Mouse (Mus musculus): ENCODE measurements around the gene Pcp4l1. TPM values are rescaled to one million over a fixed set of nuclear protein-coding genes. Genes with fewer than 3 reads are reported as not detected.
"Not testable (repeated sequence)": the region's sequence is repeated elsewhere in the genome, so short reads cannot be mapped to it uniquely, and the experiment has no call there.

Gene Pcp4l1
- 9.7 and 10.2 TPM in 2 replicates for polyA plus RNA-seq (2014; fragmentation: Nextera tagmentation; extraction: Ambion mirVana)

DNA sequence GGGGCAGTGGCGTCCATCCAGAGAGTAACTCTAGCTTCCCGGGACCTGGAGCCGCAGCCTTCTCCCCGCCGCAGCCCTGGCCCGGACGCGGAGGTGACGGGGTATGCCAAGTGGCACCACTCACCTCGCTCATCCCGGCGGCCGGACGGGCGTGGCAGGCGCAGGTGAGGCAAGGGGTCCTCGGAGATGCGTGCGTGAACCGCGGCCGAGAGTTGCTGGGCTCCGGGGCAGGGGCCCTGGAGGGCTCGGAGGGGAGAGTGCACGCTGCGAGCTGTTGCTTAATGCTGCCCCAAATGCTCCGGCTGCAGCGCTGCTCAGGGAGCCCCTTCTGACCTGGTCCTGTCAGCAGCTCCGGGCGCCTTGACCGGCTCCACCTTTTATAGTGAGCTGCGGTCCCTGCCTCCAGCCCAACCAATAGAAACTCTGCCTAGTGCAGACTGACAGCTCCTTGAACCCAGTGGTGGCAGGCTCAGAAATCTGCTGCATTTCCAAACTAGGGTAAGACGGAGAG lies at the start of gene Pcp4l1:
Gene Pcp4l1 (minus strand): TSS at position 382 of the 511 bp plus-strand sequence.
- WGBS, result under 1% methylated on average over 33 of the region's 33 CpGs
- no peaks in the 10 kb centered on the region for H3K36me3 ChIP-seq (ENCODE audit: control insufficient read depth, insufficient read depth, low read length)
- H3K27ac ChIP-seq (ENCODE audit: low read depth, low read length), result no peak within 1 kb of the TSS
- H3K9me3 ChIP-seq (replicated peaks; ENCODE audit: control insufficient read depth, low read length), result no peaks in the 10 kb centered on the region
- DNase-seq (ENCODE audit: low spot score) (peak; percentile 73), ATAC-seq (peak; percentile 87)
- H3K4me2 ChIP-seq (ENCODE audit: low read length), result peak within 1 kb of the TSS; percentile 96
- 0 out of 2 replicates have a peak, but pooled peaks cover 3% of the 10 kb centered on the region for H3K4me1 ChIP-seq (ENCODE audit: control insufficient read depth, insufficient read depth, low read length)
- H3K27me3 ChIP-seq (replicated peaks; ENCODE audit: control insufficient read depth, insufficient read depth, low read length), result peaks cover 34% of the 10 kb centered on the region
- H3K4me3 ChIP-seq (ENCODE audit: low read depth, low read length), result peak within 1 kb of the TSS; percentile 43
- peak within 1 kb of the TSS; percentile 67 for H3K9ac ChIP-seq (ENCODE audit: low read length)

DNA sequence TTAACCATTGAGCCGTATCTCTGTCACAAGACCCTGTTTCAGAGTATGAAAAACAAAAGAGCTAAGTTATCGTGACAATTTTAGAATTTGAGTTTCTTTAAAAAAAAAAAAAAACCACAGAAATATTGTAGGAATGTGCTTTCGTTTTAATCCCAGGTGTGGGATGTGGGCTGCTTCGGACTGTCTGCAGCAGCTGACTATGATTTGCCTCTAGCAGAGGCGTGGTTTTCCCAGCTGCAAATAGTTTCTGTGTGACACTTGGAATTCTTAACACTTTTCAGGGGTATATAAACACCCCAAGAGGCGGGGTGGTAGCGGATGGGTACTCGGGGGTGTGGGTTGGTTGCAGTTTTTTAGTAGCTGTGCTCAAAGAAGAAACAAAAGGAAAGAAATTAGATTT lies 49.3 kb upstream of the Pcp4l1 start:
- peaks cover 38% of the 10 kb centered on the region for H3K36me3 ChIP-seq (ENCODE audit: control insufficient read depth, insufficient read depth, low read length)
- no peak for ATAC-seq
- H3K4me3 ChIP-seq (ENCODE audit: low read depth, low read length), result no peak overlapping the region
- H3K27ac ChIP-seq (ENCODE audit: low read depth, low read length), result no peak overlapping the region
- H3K9me3 ChIP-seq (replicated peaks; ENCODE audit: control insufficient read depth, low read length), result no peaks in the 10 kb centered on the region
- H3K4me1 ChIP-seq (ENCODE audit: control insufficient read depth, insufficient read depth, low read length), result peaks cover 16% of the 10 kb centered on the region
- no peak overlapping the region for H3K9ac ChIP-seq (ENCODE audit: low read length)
- 93% methylated on average over 8 of the region's 8 CpGs for WGBS
- no peak for DNase-seq (ENCODE audit: low spot score)
- no peaks in the 10 kb centered on the region for H3K27me3 ChIP-seq (replicated peaks; ENCODE audit: control insufficient read depth, insufficient read depth, low read length)
- H3K4me2 ChIP-seq (ENCODE audit: low read length), result no peak overlapping the region

DNA sequence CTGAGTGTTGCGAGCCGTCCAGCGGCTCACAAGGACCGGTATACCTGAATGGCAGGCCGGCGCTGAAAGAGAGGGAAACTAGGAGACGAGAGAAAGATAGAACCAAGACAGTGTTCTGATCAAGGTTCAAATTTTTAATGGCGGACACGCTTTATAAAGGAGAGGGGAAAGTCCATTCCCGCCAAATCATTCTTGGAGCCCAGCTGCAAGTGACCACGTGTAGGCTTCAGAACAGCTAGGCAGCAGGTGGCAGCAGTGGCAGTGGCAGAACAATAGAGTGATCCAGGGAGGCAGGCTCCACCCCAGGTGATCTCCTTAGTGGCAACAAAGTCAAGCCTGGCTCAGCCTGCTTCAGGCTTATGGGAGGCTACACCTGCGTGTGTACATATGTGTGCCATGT lies 45.9 kb upstream of the Pcp4l1 start:
- H3K27ac ChIP-seq (ENCODE audit: low read depth, low read length); H3K4me2 ChIP-seq (ENCODE audit: low read length); H3K4me3 ChIP-seq (ENCODE audit: low read depth, low read length); H3K4me1 ChIP-seq (ENCODE audit: control insufficient read depth, insufficient read depth, low read length); H3K9me3 ChIP-seq (replicated peaks; ENCODE audit: control insufficient read depth, low read length); H3K27me3 ChIP-seq (replicated peaks; ENCODE audit: control insufficient read depth, insufficient read depth, low read length); H3K9ac ChIP-seq (ENCODE audit: low read length); DNase-seq (ENCODE audit: low spot score); ATAC-seq: not testable (repeated sequence)
- peaks cover 71% of the 10 kb centered on the region for H3K36me3 ChIP-seq (ENCODE audit: control insufficient read depth, insufficient read depth, low read length)
- 83% methylated on average over 12 of the region's 12 CpGs for WGBS

DNA sequence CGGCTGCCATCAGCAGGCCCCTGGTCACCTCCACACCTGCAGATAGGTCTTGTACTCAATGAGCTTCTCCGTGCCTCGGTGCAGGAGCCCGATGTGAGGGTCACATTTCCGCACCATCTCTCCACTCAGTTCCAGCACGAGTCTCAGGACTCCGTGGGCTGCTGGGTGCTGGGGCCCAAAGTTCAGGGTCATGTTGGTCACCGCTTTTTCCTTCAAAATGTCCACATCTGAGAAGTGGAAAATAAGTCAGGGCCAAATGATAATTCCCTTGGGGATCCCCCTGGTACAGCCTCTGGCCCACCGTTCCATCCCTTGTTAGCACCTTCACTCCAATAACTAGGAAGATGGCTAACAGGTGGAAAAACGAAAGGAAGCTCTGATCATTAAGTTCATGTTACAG lies 44.8 kb upstream of the Pcp4l1 start:
- Histone ChIP-seq H3K36me3 (ENCODE audit: control insufficient read depth, insufficient read depth, low read length) (peaks cover 80% of the 10 kb centered on the region), H3K4me2 (ENCODE audit: low read length) (no peak overlapping the region), H3K9ac (ENCODE audit: low read length) (no peak overlapping the region), H3K4me1 (ENCODE audit: control insufficient read depth, insufficient read depth, low read length) (peaks cover under 1% of the 10 kb centered on the region; the same call in 1 of the 2 replicates), H3K9me3 (replicated peaks; ENCODE audit: control insufficient read depth, low read length) (no peaks in the 10 kb centered on the region), H3K27ac (ENCODE audit: low read depth, low read length) (no peak overlapping the region), H3K27me3 (replicated peaks; ENCODE audit: control insufficient read depth, insufficient read depth, low read length) (no peaks in the 10 kb centered on the region), H3K4me3 (ENCODE audit: low read depth, low read length) (no peak overlapping the region)
- ATAC-seq (no peak), DNase-seq (ENCODE audit: low spot score) (no peak)
- WGBS, result 93% methylated on average over 10 of the region's 10 CpGs

DNA sequence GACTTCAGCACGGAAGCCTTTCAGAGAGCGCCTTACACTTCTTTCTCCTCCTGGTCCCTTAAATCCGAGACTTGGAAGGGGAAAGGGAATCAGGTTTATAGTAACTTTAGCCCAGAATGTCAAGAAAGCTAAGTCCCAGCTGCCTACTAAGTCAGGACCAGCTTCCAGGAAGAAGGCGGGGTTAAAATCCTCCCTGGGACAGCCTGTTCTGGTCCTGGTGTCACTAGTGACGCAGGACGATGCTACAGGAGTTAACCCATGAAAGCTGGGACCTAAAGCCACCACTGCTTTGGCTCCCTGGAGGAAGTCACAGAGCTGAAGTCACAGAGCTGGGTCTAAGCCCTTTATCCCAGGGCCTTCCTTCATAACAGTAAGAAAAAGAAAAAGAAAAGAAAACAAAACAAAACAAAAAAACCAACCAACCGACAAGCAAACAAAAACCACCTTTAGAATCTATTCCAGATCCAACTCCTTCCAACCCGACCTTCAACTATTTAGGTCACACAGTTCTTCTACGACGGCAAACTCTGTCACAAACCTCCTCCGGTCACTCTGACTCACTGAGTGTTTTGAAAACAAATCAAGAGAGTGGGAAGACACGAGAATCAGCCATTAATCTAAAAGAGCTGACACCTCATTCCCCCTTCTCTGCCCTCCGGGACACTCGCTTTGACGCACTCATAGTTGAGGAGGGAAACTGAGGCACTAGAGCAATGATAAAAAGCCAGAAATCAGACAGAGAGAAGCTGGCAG lies 44.1 kb upstream of the Pcp4l1 start:
- Histone ChIP-seq H3K27ac (ENCODE audit: low read depth, low read length) (no peak overlapping the region), H3K4me1 (ENCODE audit: control insufficient read depth, insufficient read depth, low read length) (no peaks in the 10 kb centered on the region), H3K27me3 (replicated peaks; ENCODE audit: control insufficient read depth, insufficient read depth, low read length) (no peaks in the 10 kb centered on the region), H3K9ac (ENCODE audit: low read length) (no peak overlapping the region), H3K36me3 (ENCODE audit: control insufficient read depth, insufficient read depth, low read length) (peaks cover 86% of the 10 kb centered on the region), H3K9me3 (replicated peaks; ENCODE audit: control insufficient read depth, low read length) (no peaks in the 10 kb centered on the region), H3K4me2 (ENCODE audit: low read length) (no peak overlapping the region), H3K4me3 (ENCODE audit: low read depth, low read length) (no peak overlapping the region)
- DNase-seq (ENCODE audit: low spot score) (no peak), ATAC-seq (no peak)
- WGBS, result 84% methylated on average over 15 of the region's 15 CpGs

DNA sequence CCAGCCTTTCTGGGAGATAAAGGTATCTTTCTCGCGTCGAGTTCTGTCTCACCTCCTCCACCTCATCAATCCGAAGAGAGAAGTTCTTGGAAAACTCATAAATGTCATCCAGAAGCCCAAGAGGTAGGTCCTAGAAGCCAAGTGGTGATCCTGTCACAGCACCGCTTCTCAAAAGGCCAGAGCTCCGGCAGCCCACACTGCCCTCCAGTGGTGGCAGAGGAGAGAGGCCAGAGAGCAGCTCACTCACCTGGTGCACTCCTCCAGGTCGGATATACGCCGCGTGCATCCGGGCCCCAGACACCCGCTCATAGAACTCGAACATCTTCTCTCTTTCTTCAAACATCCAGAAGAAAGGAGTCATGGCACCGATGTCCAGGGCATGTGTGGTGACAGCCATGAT lies 42.4 kb upstream of the Pcp4l1 start:
- no peak overlapping the region for H3K4me2 ChIP-seq (ENCODE audit: low read length)
- DNase-seq (ENCODE audit: low spot score) (peak; percentile 46), ATAC-seq (0 out of 2 replicates have a peak, but pooled peaks have one; percentile 52)
- H3K4me3 ChIP-seq (ENCODE audit: low read depth, low read length), result no peak overlapping the region
- H3K4me1 ChIP-seq (ENCODE audit: control insufficient read depth, insufficient read depth, low read length), result no peaks in the 10 kb centered on the region
- no peaks in the 10 kb centered on the region for H3K9me3 ChIP-seq (replicated peaks; ENCODE audit: control insufficient read depth, low read length)
- no peaks in the 10 kb centered on the region for H3K27me3 ChIP-seq (replicated peaks; ENCODE audit: control insufficient read depth, insufficient read depth, low read length)
- no peak overlapping the region for H3K9ac ChIP-seq (ENCODE audit: low read length)
- H3K36me3 ChIP-seq (ENCODE audit: control insufficient read depth, insufficient read depth, low read length), result peaks cover 95% of the 10 kb centered on the region
- no peak overlapping the region for H3K27ac ChIP-seq (ENCODE audit: low read depth, low read length)
- WGBS, result 77% methylated on average over 14 of the region's 14 CpGs

DNA sequence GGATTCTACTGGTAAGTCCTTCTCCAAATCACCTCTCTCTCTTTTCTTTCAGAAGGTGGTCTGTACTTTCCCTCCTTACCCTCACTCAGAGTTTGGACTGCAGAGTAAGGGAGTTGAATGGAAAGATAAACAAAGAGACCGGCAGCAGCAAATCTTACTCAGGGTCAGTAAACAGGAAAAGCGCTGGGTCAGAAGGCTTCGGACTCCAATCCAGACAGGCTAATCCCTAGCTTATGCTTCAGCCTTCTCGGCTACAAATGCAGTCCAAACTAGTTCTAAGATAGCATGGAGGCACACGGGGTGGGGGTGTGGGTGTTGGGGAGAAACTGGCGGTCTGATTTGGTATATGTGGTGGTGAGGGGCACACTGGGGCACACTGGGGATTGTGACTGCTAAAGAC lies 41.4 kb upstream of the Pcp4l1 start:
- Histone ChIP-seq H3K4me1 (ENCODE audit: control insufficient read depth, insufficient read depth, low read length) (no peaks in the 10 kb centered on the region), H3K4me2 (ENCODE audit: low read length) (no peak overlapping the region), H3K9me3 (replicated peaks; ENCODE audit: control insufficient read depth, low read length) (no peaks in the 10 kb centered on the region), H3K9ac (ENCODE audit: low read length) (no peak overlapping the region), H3K27ac (ENCODE audit: low read depth, low read length) (no peak overlapping the region), H3K27me3 (replicated peaks; ENCODE audit: control insufficient read depth, insufficient read depth, low read length) (no peaks in the 10 kb centered on the region), H3K36me3 (ENCODE audit: control insufficient read depth, insufficient read depth, low read length) (peaks cover 85% of the 10 kb centered on the region), H3K4me3 (ENCODE audit: low read depth, low read length) (no peak overlapping the region)
- ATAC-seq, result no peak
- 87% methylated on average over 6 of the region's 6 CpGs for WGBS
- DNase-seq (ENCODE audit: low spot score), result no peak

DNA sequence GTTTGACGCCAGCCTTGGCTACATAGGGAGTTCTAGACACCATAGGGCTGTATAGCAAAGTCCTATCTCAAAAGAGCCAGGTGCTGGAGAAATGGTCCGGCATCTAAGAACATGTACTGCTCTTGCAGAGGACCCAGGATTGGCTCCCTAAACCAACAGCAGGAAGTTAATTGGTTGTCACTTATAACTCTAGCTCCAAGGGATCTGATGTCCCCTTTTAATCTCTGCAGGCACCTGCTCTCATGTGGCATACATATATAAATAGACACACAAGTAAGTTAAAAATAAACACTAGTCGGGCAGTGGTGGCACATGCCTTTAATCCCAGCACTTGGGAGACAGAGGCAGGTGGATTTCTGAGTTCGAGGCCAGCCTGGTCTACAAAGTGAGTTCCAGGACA lies 39.7 kb upstream of the Pcp4l1 start:
- Histone ChIP-seq H3K27ac (ENCODE audit: low read depth, low read length) (no peak overlapping the region), H3K9me3 (replicated peaks; ENCODE audit: control insufficient read depth, low read length) (no peaks in the 10 kb centered on the region), H3K9ac (ENCODE audit: low read length) (no peak overlapping the region), H3K36me3 (ENCODE audit: control insufficient read depth, insufficient read depth, low read length) (peaks cover 70% of the 10 kb centered on the region), H3K4me3 (ENCODE audit: low read depth, low read length) (no peak overlapping the region), H3K4me2 (ENCODE audit: low read length) (no peak overlapping the region), H3K4me1 (ENCODE audit: control insufficient read depth, insufficient read depth, low read length) (no peaks in the 10 kb centered on the region), H3K27me3 (replicated peaks; ENCODE audit: control insufficient read depth, insufficient read depth, low read length) (no peaks in the 10 kb centered on the region)
- ATAC-seq (no peak), DNase-seq (ENCODE audit: low spot score) (no peak)
- 91% methylated on average over 4 of the region's 4 CpGs for WGBS

DNA sequence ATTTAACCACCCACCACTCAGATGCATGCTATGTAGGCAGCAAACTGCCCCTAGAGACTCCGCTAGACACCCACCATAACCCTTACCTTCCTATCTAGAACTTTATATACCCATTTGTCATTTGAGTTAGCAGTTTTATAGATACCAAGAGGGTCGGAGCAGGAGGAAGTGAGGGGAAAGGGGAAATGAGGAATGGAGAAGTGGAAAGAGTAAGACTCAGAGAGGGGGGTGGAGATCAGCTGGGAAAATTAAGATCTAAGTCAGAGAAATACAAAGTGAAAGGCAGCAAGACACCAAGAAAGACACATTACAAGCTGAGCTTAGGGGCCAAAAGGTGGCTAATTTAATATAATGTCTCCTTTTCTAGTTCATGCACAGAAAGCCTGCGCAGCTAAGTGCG lies 38.5 kb upstream of the Pcp4l1 start:
- DNase-seq (ENCODE audit: low spot score), result no peak
- ATAC-seq, result no peak
- Histone ChIP-seq H3K9me3 (replicated peaks; ENCODE audit: control insufficient read depth, low read length) (no peaks in the 10 kb centered on the region), H3K4me1 (ENCODE audit: control insufficient read depth, insufficient read depth, low read length) (no peaks in the 10 kb centered on the region), H3K27me3 (replicated peaks; ENCODE audit: control insufficient read depth, insufficient read depth, low read length) (no peaks in the 10 kb centered on the region), H3K36me3 (ENCODE audit: control insufficient read depth, insufficient read depth, low read length) (peaks cover 57% of the 10 kb centered on the region), H3K4me3 (ENCODE audit: low read depth, low read length) (no peak overlapping the region), H3K27ac (ENCODE audit: low read depth, low read length) (no peak overlapping the region), H3K4me2 (ENCODE audit: low read length) (no peak overlapping the region), H3K9ac (ENCODE audit: low read length) (no peak overlapping the region)
- WGBS, result 97% methylated on average over 4 of the region's 4 CpGs

All from forebrain, embryonic 14.5 days (tissue).